Mouse (Mus musculus): ENCODE results near the gene Acer2. TPM values are rescaled to one million over a fixed set of nuclear protein-coding genes. Genes with fewer than 3 reads are reported as not detected.
A peak's percentile ranks its signal among the peaks of the same experiment; 100 is the strongest.

Acer2 gene
- polyA plus RNA-seq, 1 experiment from 2014 or later = 28.1 TPM

DNA sequence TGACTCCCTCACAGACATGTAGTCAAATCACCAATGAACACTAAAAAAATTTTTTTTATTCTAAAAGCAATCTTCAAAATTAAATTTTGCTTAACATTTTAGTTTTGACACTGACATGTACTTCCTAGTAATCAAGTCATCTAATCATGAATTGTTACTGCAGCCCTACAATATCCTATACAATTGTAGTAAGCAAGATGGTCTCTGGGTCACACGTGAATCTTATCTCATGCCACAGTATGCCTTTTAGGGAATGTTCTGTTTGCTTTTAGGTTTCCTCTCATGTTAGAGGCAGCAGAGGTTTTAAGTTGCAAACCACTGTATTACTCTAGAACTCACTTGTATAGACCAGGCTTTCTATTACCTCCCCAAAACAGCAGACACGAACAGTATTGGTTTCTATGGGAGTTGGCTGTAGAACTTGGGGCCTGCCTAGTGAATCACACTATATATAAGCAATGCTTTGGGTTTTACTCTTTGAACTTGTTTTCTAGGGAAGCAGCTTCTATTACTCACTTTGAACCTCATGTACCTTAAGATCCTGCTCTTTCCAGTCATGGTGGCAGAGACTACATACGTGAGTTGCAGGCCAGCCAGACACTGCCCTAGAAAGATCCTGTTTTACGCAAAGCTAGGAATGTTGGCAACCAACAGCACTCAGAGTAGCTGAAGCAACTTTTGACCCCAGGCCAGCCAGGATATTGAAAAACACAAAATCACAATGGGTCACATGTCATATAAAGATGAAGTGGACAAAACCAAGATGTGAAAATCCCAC is 21.2 kb upstream of the Acer2 start:
- DNase-seq (ENCODE audit: low spot score) = no peak
- 86% methylated on average over 4 of the region's 4 CpGs for WGBS
- no peak for ATAC-seq (replicated peaks; ENCODE audit: low FRiP score, low TSS enrichment, low read depth)
- H3K4me3 ChIP-seq (ENCODE audit: low read depth, low read length) = no peak overlapping the region
- no peak overlapping the region for H3K4me2 ChIP-seq (ENCODE audit: low read length)
- H3K4me1 ChIP-seq (replicated peaks; ENCODE audit: control insufficient read depth, insufficient read depth, low read length) = peaks cover 4% of the 10 kb centered on the region; the same call in 1 of the 2 replicates
- H3K36me3 ChIP-seq (ENCODE audit: control insufficient read depth, insufficient read depth, low read length) = peaks cover 37% of the 10 kb centered on the region
- 0 out of 2 replicates have a peak, but pooled peaks cover 2% of the 10 kb centered on the region for H3K9me3 ChIP-seq (ENCODE audit: control insufficient read depth, low read length)
- H3K27me3 ChIP-seq (replicated peaks; ENCODE audit: control insufficient read depth, insufficient read depth, low read length) = no peaks in the 10 kb centered on the region
- H3K9ac ChIP-seq (ENCODE audit: low read length) = no peak overlapping the region
- no peak overlapping the region for H3K27ac ChIP-seq (ENCODE audit: low read depth)

- Histone ChIP-seq H3K9ac (ENCODE audit: low read length) (peak overlapping the region; percentile 87), H3K9me3 (ENCODE audit: control insufficient read depth, low read length) (0 out of 2 replicates have a peak, but pooled peaks cover 2% of the 10 kb centered on the region), H3K27ac (ENCODE audit: low read depth) (peak overlapping the region; percentile 92), H3K4me2 (ENCODE audit: low read length) (peak overlapping the region; percentile 59), H3K27me3 (replicated peaks; ENCODE audit: control insufficient read depth, insufficient read depth, low read length) (no peaks in the 10 kb centered on the region), H3K4me3 (ENCODE audit: low read depth, low read length) (peak overlapping the region; percentile 49), H3K4me1 (replicated peaks; ENCODE audit: control insufficient read depth, insufficient read depth, low read length) (peaks cover 4% of the 10 kb centered on the region; the same call in 1 of the 2 replicates), H3K36me3 (ENCODE audit: control insufficient read depth, insufficient read depth, low read length) (peaks cover 31% of the 10 kb centered on the region)
- 2% methylated on average over 50 of the region's 50 CpGs for WGBS
- DNase-seq (ENCODE audit: low spot score) (peak; percentile 65), ATAC-seq (replicated peaks; ENCODE audit: low FRiP score, low TSS enrichment, low read depth) (peak; percentile 4; the same call in 1 of the 2 replicates)
These were observed 17.7 kb upstream of the Acer2 start for GRCm38 (mm10) chr4:86856304-86857112.

DNA sequence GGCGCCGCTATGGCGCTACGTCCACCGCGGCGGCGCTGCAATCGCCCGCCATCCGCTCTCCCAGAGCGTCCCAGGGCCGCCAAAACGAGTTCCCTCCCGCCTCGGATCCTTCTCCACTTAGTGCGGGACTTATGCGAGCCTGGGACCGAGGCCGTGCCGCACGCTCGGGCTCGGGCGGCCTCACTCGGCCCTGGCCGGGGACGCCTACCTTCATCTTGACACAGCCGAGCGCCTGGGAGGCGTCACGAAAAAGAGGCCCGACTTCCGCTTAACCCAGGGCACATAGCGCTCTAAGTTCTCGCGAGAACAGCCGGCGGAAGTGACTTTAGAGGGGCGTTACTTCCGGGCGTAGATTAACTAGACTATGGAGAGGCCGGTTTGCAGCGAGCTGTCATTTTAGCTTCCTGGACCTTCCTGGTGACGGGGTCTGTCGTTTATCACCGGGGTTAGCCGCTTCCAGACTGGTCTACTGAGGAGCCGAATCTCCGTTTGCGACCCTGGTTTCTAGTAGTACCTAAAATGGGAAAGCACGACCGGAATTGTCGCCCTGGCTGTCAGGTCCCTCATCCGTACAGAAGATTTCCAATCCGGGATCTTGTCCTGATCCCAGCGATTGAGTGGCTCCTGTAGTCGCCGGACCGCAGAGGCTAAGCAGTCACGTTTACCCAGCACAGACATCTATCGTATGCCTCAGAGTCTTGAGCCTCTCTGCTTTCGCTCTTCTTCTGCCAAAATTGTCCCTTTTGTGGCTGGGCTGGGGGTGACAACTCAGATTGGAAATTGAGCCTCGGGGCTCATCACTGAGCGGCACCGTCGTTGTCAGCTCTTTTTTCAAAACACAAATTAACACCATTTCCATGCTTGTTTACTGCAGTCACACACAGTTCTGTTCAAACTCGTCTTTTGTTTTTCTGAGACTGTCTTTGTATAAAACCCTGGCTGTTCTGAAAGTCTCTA is 16.8 kb upstream of the Acer2 start, which contains the start of gene Rps6:
Rps6 (minus strand) TSS at position 300 of the 957 bp plus-strand sequence.
- H3K36me3 ChIP-seq (ENCODE audit: control insufficient read depth, insufficient read depth, low read length) = peaks cover 31% of the 10 kb centered on the region
- peak within 1 kb of the TSS; percentile 87 for H3K9ac ChIP-seq (ENCODE audit: low read length)
- H3K27me3 ChIP-seq (replicated peaks; ENCODE audit: control insufficient read depth, insufficient read depth, low read length) = no peaks in the 10 kb centered on the region
- H3K4me2 ChIP-seq (ENCODE audit: low read length) = peak within 1 kb of the TSS; percentile 82
- H3K9me3 ChIP-seq (ENCODE audit: control insufficient read depth, low read length) = 0 out of 2 replicates have a peak, but pooled peaks cover 2% of the 10 kb centered on the region
- DNase-seq (ENCODE audit: low spot score) = peak; percentile 97
- WGBS = under 1% methylated on average over 68 of the region's 68 CpGs
- peak; percentile 97 for ATAC-seq (replicated peaks; ENCODE audit: low FRiP score, low TSS enrichment, low read depth)
- peaks cover 4% of the 10 kb centered on the region; the same call in 1 of the 2 replicates for H3K4me1 ChIP-seq (replicated peaks; ENCODE audit: control insufficient read depth, insufficient read depth, low read length)
- peak within 1 kb of the TSS; percentile 92 for H3K27ac ChIP-seq (ENCODE audit: low read depth)
- peak within 1 kb of the TSS; percentile 49 for H3K4me3 ChIP-seq (ENCODE audit: low read depth, low read length)

DNA sequence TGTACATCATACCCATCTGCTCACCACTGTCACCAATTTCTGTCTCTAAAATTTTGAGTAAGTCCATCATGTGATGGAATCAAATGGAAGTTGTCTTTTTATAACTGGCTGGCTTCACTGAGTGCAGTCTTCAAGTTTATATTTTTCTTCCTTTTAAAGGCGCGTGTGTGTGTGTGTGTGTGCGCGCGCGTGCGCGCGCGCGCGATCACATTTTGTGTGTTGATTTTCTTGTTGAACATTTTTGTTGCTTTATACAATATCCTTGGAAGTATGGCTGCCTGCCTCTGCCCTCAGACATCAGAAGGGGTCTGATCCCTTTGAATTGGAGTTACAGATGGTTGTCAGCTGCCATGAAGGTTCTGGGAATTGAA is 16.1 kb upstream of the Acer2 start:
- ATAC-seq (replicated peaks; ENCODE audit: low FRiP score, low TSS enrichment, low read depth) = no peak
- H3K4me3 ChIP-seq (ENCODE audit: low read depth, low read length) = peak overlapping the region; percentile 49
- peak overlapping the region; percentile 82 for H3K4me2 ChIP-seq (ENCODE audit: low read length)
- 0 out of 2 replicates have a peak, but pooled peaks cover under 1% of the 10 kb centered on the region for H3K9me3 ChIP-seq (ENCODE audit: control insufficient read depth, low read length)
- peaks cover 25% of the 10 kb centered on the region for H3K36me3 ChIP-seq (ENCODE audit: control insufficient read depth, insufficient read depth, low read length)
- peak overlapping the region; percentile 87 for H3K9ac ChIP-seq (ENCODE audit: low read length)
- DNase-seq (ENCODE audit: low spot score) = no peak
- peaks cover 4% of the 10 kb centered on the region; the same call in 1 of the 2 replicates for H3K4me1 ChIP-seq (replicated peaks; ENCODE audit: control insufficient read depth, insufficient read depth, low read length)
- no peak overlapping the region for H3K27ac ChIP-seq (ENCODE audit: low read depth)
- 59% methylated on average over 12 of the region's 12 CpGs for WGBS
- no peaks in the 10 kb centered on the region for H3K27me3 ChIP-seq (replicated peaks; ENCODE audit: control insufficient read depth, insufficient read depth, low read length)

DNA sequence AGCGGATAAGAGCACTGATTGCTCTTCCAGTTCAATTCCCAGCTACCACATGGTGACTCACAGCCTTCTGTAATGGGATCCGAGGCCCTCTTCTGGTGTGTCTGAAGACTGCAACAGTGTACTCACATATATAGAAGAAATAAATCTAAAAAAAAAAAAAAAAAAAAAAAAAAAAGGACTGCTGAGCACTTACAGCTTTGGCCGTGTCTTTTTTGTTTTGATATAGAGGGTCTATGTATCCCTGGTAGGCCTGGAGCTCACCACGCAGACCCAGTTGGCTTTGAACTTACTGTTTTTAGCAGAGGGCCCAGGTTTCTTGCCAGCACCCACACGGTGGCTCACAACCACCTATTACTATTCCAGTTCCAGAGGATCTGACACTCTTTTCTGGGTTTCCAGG is 10.1 kb upstream of the Acer2 start:
- Histone ChIP-seq H3K9ac (ENCODE audit: low read length) (no peak overlapping the region), H3K27me3 (replicated peaks; ENCODE audit: control insufficient read depth, insufficient read depth, low read length) (no peaks in the 10 kb centered on the region), H3K27ac (ENCODE audit: low read depth) (no peak overlapping the region), H3K4me1 (replicated peaks; ENCODE audit: control insufficient read depth, insufficient read depth, low read length) (no peaks in the 10 kb centered on the region), H3K4me2 (ENCODE audit: low read length) (no peak overlapping the region), H3K9me3 (ENCODE audit: control insufficient read depth, low read length) (0 out of 2 replicates have a peak, but pooled peaks cover 2% of the 10 kb centered on the region), H3K36me3 (ENCODE audit: control insufficient read depth, insufficient read depth, low read length) (no peaks in the 10 kb centered on the region), H3K4me3 (ENCODE audit: low read depth, low read length) (no peak overlapping the region)
- 77% methylated on average over 5 of the region's 5 CpGs for WGBS
- DNase-seq (ENCODE audit: low spot score) (no peak), ATAC-seq (replicated peaks; ENCODE audit: low FRiP score, low TSS enrichment, low read depth) (no peak)

GRCm38 (mm10) chr4:86871988-86872387 is 2.2 kb upstream of the Acer2 start:
- Histone ChIP-seq H3K4me1 (replicated peaks; ENCODE audit: control insufficient read depth, insufficient read depth, low read length) (no peaks in the 10 kb centered on the region), H3K9ac (ENCODE audit: low read length) (no peak overlapping the region), H3K9me3 (ENCODE audit: control insufficient read depth, low read length) (0 out of 2 replicates have a peak, but pooled peaks cover 2% of the 10 kb centered on the region), H3K36me3 (ENCODE audit: control insufficient read depth, insufficient read depth, low read length) (no peaks in the 10 kb centered on the region), H3K4me2 (ENCODE audit: low read length) (no peak overlapping the region), H3K27ac (ENCODE audit: low read depth) (no peak overlapping the region), H3K27me3 (replicated peaks; ENCODE audit: control insufficient read depth, insufficient read depth, low read length) (0 out of 2 replicates have a peak, but pooled peaks cover 5% of the 10 kb centered on the region), H3K4me3 (ENCODE audit: low read depth, low read length) (no peak overlapping the region)
- no peak for ATAC-seq (replicated peaks; ENCODE audit: low FRiP score, low TSS enrichment, low read depth)
- DNase-seq (ENCODE audit: low spot score) = no peak

- H3K36me3 ChIP-seq (ENCODE audit: control insufficient read depth, insufficient read depth, low read length) = no peaks in the 10 kb centered on the region
- no peak overlapping the region for H3K4me3 ChIP-seq (ENCODE audit: low read depth, low read length)
- H3K9me3 ChIP-seq (ENCODE audit: control insufficient read depth, low read length) = 0 out of 2 replicates have a peak, but pooled peaks cover 2% of the 10 kb centered on the region
- H3K9ac ChIP-seq (ENCODE audit: low read length) = no peak overlapping the region
- no peak for DNase-seq (ENCODE audit: low spot score)
- H3K4me2 ChIP-seq (ENCODE audit: low read length) = no peak overlapping the region
- H3K27ac ChIP-seq (ENCODE audit: low read depth) = no peak overlapping the region
- H3K27me3 ChIP-seq (replicated peaks; ENCODE audit: control insufficient read depth, insufficient read depth, low read length) = 0 out of 2 replicates have a peak, but pooled peaks cover 5% of the 10 kb centered on the region
- WGBS = 48% methylated on average over 4 of the region's 4 CpGs
- ATAC-seq (replicated peaks; ENCODE audit: low FRiP score, low TSS enrichment, low read depth) = no peak
- H3K4me1 ChIP-seq (replicated peaks; ENCODE audit: control insufficient read depth, insufficient read depth, low read length) = no peaks in the 10 kb centered on the region
These were observed 1.1 kb upstream of the Acer2 start for GRCm38 (mm10) chr4:86873072-86873471.
